Mouse (Mus musculus) thymus, adult 2 months (tissue): Measurements from ENCODE around the gene Pelp1. TPM values are rescaled to one million over a fixed set of nuclear protein-coding genes. Genes with fewer than 3 reads are reported as not detected.

ENCODE experiments used
- DNase-seq: peaks from one replicate; pipeline ENCODE4 v3.0.0; 2021
- H3K27ac ChIP-seq: fragments of 200-500 bp; 2 replicates; pipeline ENCODE4 v1.5.1; 2012; ENCODE audit warnings: low read length, control low read depth; ENCODE audit not compliant: control insufficient read depth, insufficient read depth
- H3K27me3 ChIP-seq: fragments of 200-500 bp; 2 replicates; pipeline ENCODE4 v1.6.1; 2012; ENCODE audit warnings: mild to moderate bottlenecking, low read length, moderate library complexity, mixed read lengths; ENCODE audit not compliant: control insufficient read depth, insufficient read depth
- H3K36me3 ChIP-seq: fragments of 200-500 bp; 2 replicates; pipeline ENCODE4 v1.6.1; 2012; ENCODE audit warnings: mild to moderate bottlenecking, low read length, moderate library complexity; ENCODE audit not compliant: control insufficient read depth, insufficient read depth
- H3K4me1 ChIP-seq: fragments of 200-500 bp; replicated peaks from 2 replicates; pipeline ENCODE4 v1.6.1; 2012; ENCODE audit warnings: low read length; ENCODE audit not compliant: control insufficient read depth, insufficient read depth
- H3K4me3 ChIP-seq: fragments of 200-500 bp; 2 replicates; pipeline ENCODE4 v1.5.1; 2012; ENCODE audit warnings: mild to moderate bottlenecking, low read length, control low read depth, moderate library complexity; ENCODE audit not compliant: control insufficient read depth, insufficient read depth
- CTCF ChIP-seq: fragments of 200-500 bp; IDR thresholded peaks from 2 replicates; pipeline ENCODE4 v1.5.1; 2012; ENCODE audit warnings: mild to moderate bottlenecking, control low read depth, low read length, moderate library complexity, borderline replicate concordance; ENCODE audit not compliant: control insufficient read depth, poor library complexity, insufficient read depth; ENCODE audit errors: extremely low read depth
- POLR2A ChIP-seq: fragments of 200-500 bp; IDR thresholded peaks from 2 replicates; pipeline ENCODE4 v1.6.1; 2012; ENCODE audit warnings: mild to moderate bottlenecking, low read length, control low read depth, moderate library complexity; ENCODE audit not compliant: control insufficient read depth, poor library complexity, insufficient read depth; ENCODE audit errors: extremely low read depth
- WGBS: fragments of 180-500 bp; shearing (Covaris S2); methylation state at CpG from one replicate; pipeline ENCODE4 v1.1.7; 2018; 5-methylcytosine and 5-hydroxymethylcytosine counted together
- polyA plus RNA-seq: library from polyadenylated mRNA; depleted of rRNA; stranded (reverse); fragments of >200 nt; gene quantifications from 2 replicates; pipeline ENCODE4 v1.2.3, GENCODE M21; 2012

Pelp1 gene
- polyA plus RNA-seq, 1 experiment = 33.0 TPM

DNA sequence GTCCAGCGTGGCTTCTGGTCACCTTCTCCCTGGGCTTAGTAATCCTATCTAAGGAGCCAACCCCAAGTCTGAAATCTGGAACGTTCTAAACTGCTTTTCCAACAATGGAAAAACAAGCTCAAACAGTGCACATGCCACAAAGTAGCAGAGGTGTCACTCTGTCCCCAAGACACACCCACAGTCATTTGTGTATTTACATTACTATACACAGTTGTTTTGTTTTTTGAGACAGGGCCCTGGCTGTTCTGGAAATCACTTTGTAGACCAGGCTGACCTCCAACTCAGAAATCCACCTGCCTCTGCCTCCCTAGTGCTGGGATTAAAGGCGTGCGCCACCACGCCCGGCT is 439 bp upstream of the Pelp1 start:
- H3K27ac ChIP-seq = no peak overlapping the region
- no peak for DNase-seq
- H3K27me3 ChIP-seq = no peaks in the 10 kb centered on the region
- H3K4me1 ChIP-seq = peaks cover 10% of the 10 kb centered on the region
- peak overlapping the region; percentile 57 for H3K4me3 ChIP-seq
- 23% methylated on average over 6 of the region's 6 CpGs for WGBS
- no peaks in the 10 kb centered on the region for H3K36me3 ChIP-seq
- TF ChIP-seq CTCF (no peak), POLR2A (no peak)

DNA sequence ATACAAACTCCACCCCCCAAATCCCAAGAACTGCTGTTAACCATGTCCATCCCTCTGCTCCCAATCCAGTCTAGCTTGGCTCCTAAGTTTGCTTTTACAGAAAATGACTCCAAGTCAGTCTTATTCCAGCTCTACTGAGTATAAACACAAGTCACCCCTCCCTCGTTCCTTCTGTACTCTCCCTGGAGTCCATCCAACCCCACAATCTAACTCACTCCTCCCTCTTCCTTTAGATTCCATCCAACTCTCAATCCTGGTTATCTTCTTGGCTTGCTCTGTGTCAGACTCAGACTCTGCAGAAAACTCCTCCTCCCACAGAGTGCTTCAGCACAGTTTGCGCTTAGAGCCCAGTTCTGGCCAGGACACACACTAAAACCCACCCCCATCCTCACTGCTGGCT is 6.2 kb downstream of the Pelp1 start:
- no peak overlapping the region for H3K27ac ChIP-seq
- H3K27me3 ChIP-seq = no peaks in the 10 kb centered on the region
- H3K4me1 ChIP-seq = peaks cover under 1% of the 10 kb centered on the region
- no peak for TF ChIP-seq CTCF
- no peak for TF ChIP-seq POLR2A
- DNase-seq = no peak
- no peak overlapping the region for H3K4me3 ChIP-seq
- 98% methylated on average over 2 of the region's 2 CpGs for WGBS
- peaks cover 31% of the 10 kb centered on the region for H3K36me3 ChIP-seq

DNA sequence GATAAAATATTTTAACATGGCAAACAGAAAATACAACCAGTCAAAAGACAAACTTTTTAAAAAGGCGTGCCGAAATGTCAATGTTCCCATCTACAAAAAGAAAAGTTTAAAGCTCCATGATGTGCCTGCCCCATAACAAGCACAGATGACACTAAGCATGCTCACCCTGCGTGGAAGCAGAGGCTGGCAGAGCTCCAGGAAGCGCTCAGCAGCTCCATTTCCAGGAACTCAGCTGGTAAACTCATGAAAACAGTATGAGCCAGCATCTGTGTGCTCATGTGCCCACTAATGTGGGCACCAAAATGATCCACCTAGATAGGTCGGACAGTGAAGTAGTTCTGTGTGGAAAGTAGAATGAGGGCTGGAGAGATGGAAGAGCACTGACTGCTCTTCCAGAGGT is 20.4 kb downstream of the Pelp1 start:
- TF ChIP-seq CTCF (no peak), POLR2A (no peak)
- Histone ChIP-seq H3K27me3 (no peaks in the 10 kb centered on the region), H3K27ac (no peak overlapping the region), H3K4me3 (no peak overlapping the region), H3K36me3 (peaks cover 14% of the 10 kb centered on the region), H3K4me1 (no peaks in the 10 kb centered on the region)
- no peak for DNase-seq
- 65% methylated on average over 5 of the region's 5 CpGs for WGBS

DNA sequence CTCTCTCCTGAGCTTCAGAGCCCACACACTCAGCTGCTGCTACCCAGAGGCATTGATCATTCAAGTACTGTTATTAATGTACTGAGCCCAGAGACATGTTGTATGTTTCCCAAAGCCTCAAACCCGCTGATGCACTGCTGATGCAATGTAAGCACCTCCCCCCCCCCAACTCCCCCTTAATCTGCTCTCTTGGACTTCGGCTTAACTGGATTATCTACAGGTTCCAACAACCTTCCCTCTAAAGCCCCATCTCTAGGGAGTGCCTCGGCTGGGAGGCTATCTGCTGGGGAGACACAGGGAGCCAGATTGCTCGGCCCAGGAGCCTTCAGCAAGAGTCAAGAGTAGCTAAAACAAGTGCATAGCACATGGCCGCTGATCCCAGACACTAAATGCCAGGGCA is 22.4 kb downstream of the Pelp1 start:
- no peaks in the 10 kb centered on the region for H3K27me3 ChIP-seq
- TF ChIP-seq CTCF (no peak), POLR2A (no peak)
- no peaks in the 10 kb centered on the region for H3K4me1 ChIP-seq
- DNase-seq = no peak
- no peak overlapping the region for H3K4me3 ChIP-seq
- no peak overlapping the region for H3K27ac ChIP-seq
- WGBS = 92% methylated on average over 5 of the region's 5 CpGs
- H3K36me3 ChIP-seq = peaks cover 2% of the 10 kb centered on the region

DNA sequence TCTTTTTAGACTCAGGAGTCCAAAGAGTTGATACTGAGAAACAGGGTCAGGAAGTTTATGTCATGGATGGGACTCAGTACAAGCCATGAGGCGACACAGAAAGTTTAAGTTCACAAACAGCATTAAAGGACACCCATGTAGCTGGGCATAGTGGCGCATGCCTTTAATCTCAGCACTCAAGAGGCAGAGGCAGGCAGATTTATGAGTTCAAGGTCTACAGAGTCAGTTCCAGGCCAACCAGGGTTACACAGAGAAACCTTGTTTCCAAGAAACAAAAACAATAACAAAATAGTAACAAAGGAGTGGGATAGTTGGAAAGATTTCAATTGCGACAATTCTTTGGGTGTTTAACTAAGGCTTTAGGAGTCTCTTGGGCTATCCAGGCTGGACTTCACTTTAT is 25.7 kb downstream of the Pelp1 start:
- TF ChIP-seq CTCF (no peak), POLR2A (no peak)
- H3K27ac ChIP-seq = no peak overlapping the region
- no peaks in the 10 kb centered on the region for H3K27me3 ChIP-seq
- no peaks in the 10 kb centered on the region for H3K36me3 ChIP-seq
- H3K4me3 ChIP-seq = no peak overlapping the region
- no peaks in the 10 kb centered on the region for H3K4me1 ChIP-seq
- WGBS = 96% methylated on average over 3 of the region's 3 CpGs
- no peak for DNase-seq

DNA sequence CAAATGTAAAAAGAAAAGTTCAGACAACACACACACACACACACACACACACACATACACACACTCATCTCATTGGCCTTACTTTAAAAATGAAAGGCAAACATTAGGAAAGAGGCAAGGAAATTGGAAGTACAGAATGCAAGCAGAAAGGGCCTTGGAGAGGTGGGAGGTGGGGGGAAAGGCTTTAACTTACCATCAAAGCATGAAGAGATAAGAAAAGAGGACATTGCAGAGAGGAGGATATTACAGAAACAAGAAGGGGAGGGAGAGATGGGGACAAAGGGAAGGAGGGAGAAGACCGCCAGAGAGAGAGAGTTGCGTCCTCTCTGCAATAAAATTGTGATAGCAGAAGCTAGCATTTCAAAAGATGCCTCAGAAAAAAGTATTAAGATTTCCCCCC is 28.5 kb downstream of the Pelp1 start:
- no peak for TF ChIP-seq POLR2A
- no peak for TF ChIP-seq CTCF
- DNase-seq = no peak
- H3K27me3 ChIP-seq = no peaks in the 10 kb centered on the region
- WGBS = 90% methylated on average over 2 of the region's 2 CpGs
- H3K27ac ChIP-seq = no peak overlapping the region
- no peaks in the 10 kb centered on the region for H3K36me3 ChIP-seq
- H3K4me3 ChIP-seq = no peak overlapping the region
- H3K4me1 ChIP-seq = no peaks in the 10 kb centered on the region

DNA sequence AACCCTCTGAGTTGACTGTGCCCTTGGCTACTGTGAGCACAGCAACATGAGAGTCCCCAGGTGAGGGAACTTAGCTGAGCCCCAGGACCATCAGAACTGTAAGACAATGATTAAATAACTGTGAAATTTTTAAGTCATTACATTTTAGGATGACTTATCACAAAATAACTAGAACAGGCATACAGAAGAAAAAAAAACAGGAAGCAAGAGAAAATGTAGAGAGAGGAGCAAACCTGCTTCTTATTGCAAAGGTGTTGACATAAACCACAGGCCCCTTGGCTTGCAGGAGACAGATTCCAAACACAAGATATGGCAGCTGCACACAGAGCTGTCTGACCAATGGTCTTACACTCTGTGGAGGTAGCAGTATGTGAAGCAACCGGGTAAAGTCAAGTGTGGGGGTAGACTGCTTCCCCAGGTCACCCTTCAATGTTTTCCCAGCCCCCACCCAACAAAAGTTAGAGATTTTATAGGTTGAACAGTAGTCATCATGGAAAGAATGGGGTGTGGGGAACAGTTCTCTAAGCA is 29.3 kb downstream of the Pelp1 start:
- no peak overlapping the region for H3K4me3 ChIP-seq
- H3K27ac ChIP-seq = no peak overlapping the region
- H3K27me3 ChIP-seq = no peaks in the 10 kb centered on the region
- no peaks in the 10 kb centered on the region for H3K4me1 ChIP-seq
- DNase-seq = no peak
- WGBS = 42% methylated on average over 1 of the region's 1 CpGs
- TF ChIP-seq POLR2A (no peak), CTCF (no peak)
- no peaks in the 10 kb centered on the region for H3K36me3 ChIP-seq
